Mouse (Mus musculus) heart, embryonic 10.5 days (tissue): ENCODE measurements around the gene Eras. TPM values are rescaled to one million over a fixed set of nuclear protein-coding genes. Genes with fewer than 3 reads are reported as not detected.

Source experiments
- DNase-seq: peaks from one replicate; pipeline ENCODE4 v3.0.0-alpha.2; 2017; ENCODE audit warnings: low spot score
- H3K27ac ChIP-seq: fragments of 300-500 bp; sonication (generic); 2 replicates; pipeline ENCODE4 v1.5.1; 2016; ENCODE audit warnings: mild to moderate bottlenecking
- H3K27me3 ChIP-seq: fragments of 300-500 bp; sonication (generic); 2 replicates; pipeline ENCODE4 v1.6.1; 2016; ENCODE audit warnings: mild to moderate bottlenecking; ENCODE audit not compliant: poor library complexity, insufficient read depth, severe bottlenecking
- H3K36me3 ChIP-seq: fragments of 300-500 bp; sonication (generic); 2 replicates; pipeline ENCODE4 v1.6.1; 2016; ENCODE audit warnings: mild to moderate bottlenecking, moderate library complexity
- H3K4me1 ChIP-seq: fragments of 300-500 bp; sonication (generic); 2 replicates; pipeline ENCODE4 v1.6.1; 2016; ENCODE audit warnings: mild to moderate bottlenecking
- H3K4me3 ChIP-seq: fragments of 300-500 bp; sonication (generic); 2 replicates; pipeline ENCODE4 v1.5.1; 2016; ENCODE audit warnings: mild to moderate bottlenecking, moderate library complexity
- H3K9me3 ChIP-seq: fragments of 300-500 bp; sonication (generic); 2 replicates; pipeline ENCODE4 v1.6.1; 2016; ENCODE audit warnings: mild to moderate bottlenecking, moderate library complexity
- WGBS: fragments of 180-500 bp; shearing (Covaris S2); methylation state at CpG from one replicate; pipeline ENCODE4 v1.1.7; 2016; 5-methylcytosine and 5-hydroxymethylcytosine counted together
- polyA plus RNA-seq: library from polyadenylated mRNA; unstranded; fragments of >200 nt; fragmentation: Nextera tagmentation; extraction: Ambion mirVana; gene quantifications from 2 replicates; pipeline ENCODE4 v1.2.1, GENCODE M21; 2016

Eras gene
- polyA plus RNA-seq, 1 experiment from 2014 or later = not detected

GRCm38 (mm10) chrX:7898880-7899874, 29.2 kb downstream of the Eras start, which contains the start of the genes Pqbp1 and Timm17b:
Gene Pqbp1, minus strand, starts transcription at chrX:7899269.
Gene Timm17b, plus strand, starts transcription at chrX:7899357.
- Histone ChIP-seq H3K4me1 (no peaks in the 10 kb centered on the region), H3K4me3 (peak within 1 kb of the TSS; percentile 67), H3K27ac (peak within 1 kb of the TSS; percentile 86), H3K9me3 (no peaks in the 10 kb centered on the region), H3K36me3 (peaks cover 12% of the 10 kb centered on the region), H3K27me3 (no peaks in the 10 kb centered on the region)
- peak; percentile 94 for DNase-seq
- 9% methylated on average over 62 of the region's 62 CpGs for WGBS

GRCm38 (mm10) chrX:7898211-7898610, 30.2 kb downstream of the Eras start:
- Histone ChIP-seq H3K27ac (peak overlapping the region; percentile 86), H3K9me3 (no peaks in the 10 kb centered on the region), H3K4me1 (no peaks in the 10 kb centered on the region), H3K4me3 (peak overlapping the region; percentile 67), H3K27me3 (no peaks in the 10 kb centered on the region), H3K36me3 (peaks cover 20% of the 10 kb centered on the region)
- 32% methylated on average over 13 of the region's 13 CpGs for WGBS
- no peak for DNase-seq

GRCm38 (mm10) chrX:7883841-7884567, 44.4 kb downstream of the Eras start, which contains the start of gene Slc35a2:
Gene Slc35a2, plus strand, starts transcription at chrX:7884028.
- Histone ChIP-seq H3K27ac (peak within 1 kb of the TSS; percentile 85), H3K4me3 (peak within 1 kb of the TSS; percentile 68), H3K9me3 (no peaks in the 10 kb centered on the region), H3K36me3 (0 out of 2 replicates have a peak, but pooled peaks cover 4% of the 10 kb centered on the region), H3K27me3 (no peaks in the 10 kb centered on the region), H3K4me1 (0 out of 2 replicates have a peak, but pooled peaks cover 2% of the 10 kb centered on the region)
- DNase-seq = peak; percentile 95
- WGBS = 12% methylated on average over 49 of the region's 49 CpGs

- no peaks in the 10 kb centered on the region for H3K27me3 ChIP-seq
- no peak overlapping the region for H3K27ac ChIP-seq
- H3K36me3 ChIP-seq = peaks cover 6% of the 10 kb centered on the region; the same call in 1 of the 2 replicates
- H3K4me1 ChIP-seq = 0 out of 2 replicates have a peak, but pooled peaks cover 5% of the 10 kb centered on the region
- peak; percentile 83 for DNase-seq
- no peaks in the 10 kb centered on the region for H3K9me3 ChIP-seq
- H3K4me3 ChIP-seq = peak overlapping the region; percentile 33
- 21% methylated on average over 11 of the region's 11 CpGs for WGBS
These were observed 48.6 kb downstream of the Eras start for GRCm38 (mm10) chrX:7879819-7880218.

- WGBS = 17% methylated on average over 21 of the region's 21 CpGs
- no peaks in the 10 kb centered on the region for H3K9me3 ChIP-seq
- peak overlapping the region; percentile 64 for H3K4me3 ChIP-seq
- H3K4me1 ChIP-seq = 0 out of 2 replicates have a peak, but pooled peaks cover 5% of the 10 kb centered on the region
- peaks cover 16% of the 10 kb centered on the region for H3K36me3 ChIP-seq
- peak overlapping the region; percentile 56 for H3K27ac ChIP-seq
- no peak for DNase-seq
- no peaks in the 10 kb centered on the region for H3K27me3 ChIP-seq
These were observed 49.9 kb downstream of the Eras start for GRCm38 (mm10) chrX:7878495-7878894.

GRCm38 (mm10) chrX:7878007-7878419, 50.4 kb downstream of the Eras start, which contains the start of gene Pim2:
Gene Pim2, plus strand, starts transcription at chrX:7878262.
- H3K36me3 ChIP-seq = peaks cover 21% of the 10 kb centered on the region
- H3K4me1 ChIP-seq = 0 out of 2 replicates have a peak, but pooled peaks cover 5% of the 10 kb centered on the region
- no peaks in the 10 kb centered on the region for H3K9me3 ChIP-seq
- WGBS = 7% methylated on average over 38 of the region's 38 CpGs
- H3K27ac ChIP-seq = peak within 1 kb of the TSS; percentile 56
- peak within 1 kb of the TSS; percentile 64 for H3K4me3 ChIP-seq
- H3K27me3 ChIP-seq = no peaks in the 10 kb centered on the region
- peak; percentile 91 for DNase-seq

Other genes with a start within 250 kb of the Eras start
- gene Magix, start 247.4 kb downstream of the Eras start, polyA plus RNA-seq = 0.05 and 0.06 TPM in 2 replicates
- 38.1 and 38.5 TPM in 2 replicates for gene Gpkow, start 231.5 kb downstream of the Eras start, polyA plus RNA-seq
- gene Wdr45, start 214.3 kb downstream of the Eras start, polyA plus RNA-seq = 21.0 and 21.5 TPM in 2 replicates
- gene Gm45208, start 206.4 kb downstream of the Eras start, polyA plus RNA-seq = 0.39 TPM in 1 of 2 replicates, not detected in the other
- gene Praf2, start 200.2 kb downstream of the Eras start, polyA plus RNA-seq = 47.7 and 61.2 TPM in 2 replicates
- gene Ccdc120, start 177.7 kb downstream of the Eras start, polyA plus RNA-seq = 8.6 and 11.7 TPM in 2 replicates
- gene Tfe3, start 166.0 kb downstream of the Eras start, polyA plus RNA-seq = 22.7 and 23.2 TPM in 2 replicates
- 35.4 and 37.6 TPM in 2 replicates for gene Gripap1, start 138.8 kb downstream of the Eras start, polyA plus RNA-seq
- 1.1 and 1.4 TPM in 2 replicates for gene Kcnd1, start 106.3 kb downstream of the Eras start, polyA plus RNA-seq
- gene Otud5, start 87.2 kb downstream of the Eras start, polyA plus RNA-seq = 33.0 and 43.8 TPM in 2 replicates
- gene Pim2, start 50.3 kb downstream of the Eras start, polyA plus RNA-seq = 7.0 and 7.8 TPM in 2 replicates
- gene Slc35a2, start 44.6 kb downstream of the Eras start, polyA plus RNA-seq = 32.2 and 33.5 TPM in 2 replicates
- 80.4 and 107 TPM in 2 replicates for gene Pqbp1, start 29.3 kb downstream of the Eras start, polyA plus RNA-seq
- 140 and 156 TPM in 2 replicates for gene Timm17b, start 29.2 kb downstream of the Eras start, polyA plus RNA-seq
- not detected in 2 replicates for gene Gm10491, start 20.8 kb downstream of the Eras start, polyA plus RNA-seq
- gene Gm10490, start 19.1 kb downstream of the Eras start, polyA plus RNA-seq = 0.45 TPM in 1 of 2 replicates, not detected in the other
- gene Pcsk1n, start 8.8 kb downstream of the Eras start, polyA plus RNA-seq = 0.12 and 0.60 TPM in 2 replicates
- gene Hdac6, start 19.3 kb upstream of the Eras start, polyA plus RNA-seq = 36.4 and 36.9 TPM in 2 replicates
- gene Gata1, start 49.5 kb upstream of the Eras start, polyA plus RNA-seq = 18.0 and 20.2 TPM in 2 replicates
- not detected in 2 replicates for gene Glod5, start 89.9 kb upstream of the Eras start, polyA plus RNA-seq
- 64.2 and 71.7 TPM in 2 replicates for gene Suv39h1, start 146.2 kb upstream of the Eras start, polyA plus RNA-seq
- 0.20 and 0.74 TPM in 2 replicates for gene Was, start 161.9 kb upstream of the Eras start, polyA plus RNA-seq
- gene Wdr13, start 204.3 kb upstream of the Eras start, polyA plus RNA-seq = 21.8 and 25.0 TPM in 2 replicates
- 342 and 398 TPM in 2 replicates for gene Rbm3, start 217.3 kb upstream of the Eras start, polyA plus RNA-seq
- gene Tbc1d25, start 247.6 kb upstream of the Eras start, polyA plus RNA-seq = 10.3 and 11.9 TPM in 2 replicates